Mouse (Mus musculus): ENCODE data around the gene Kmt5c. TPM values are rescaled to one million over a fixed set of nuclear protein-coding genes. Genes with fewer than 3 reads are reported as not detected.
A peak's percentile ranks its signal among the peaks of the same experiment; 100 is the strongest.

Kmt5c gene
- polyA plus RNA-seq, 1 experiment from 2014 or later, result 57.1 TPM

- ATAC-seq (ENCODE audit: extremely low read depth, insufficient number of reproducible peaks, low FRiP score, low TSS enrichment), result no peak
- 57% methylated on average over 3 of the region's 3 CpGs for WGBS
- Histone ChIP-seq H3K9me3 (no peaks in the 10 kb centered on the region), H3K4me3 (no peak overlapping the region), H3K4me2 (no peak overlapping the region), H3K27me3 (replicated peaks) (peaks cover 8% of the 10 kb centered on the region; the same call in 1 of the 2 replicates), H3K36me3 (no peaks in the 10 kb centered on the region), H3K4me1 (no peaks in the 10 kb centered on the region), H3K9ac (no peak overlapping the region), H3K27ac (replicated peaks) (no peak overlapping the region)
Measured at GRCm38 (mm10) chr7:4724359-4724758, 15.6 kb upstream of the Kmt5c start.

- Histone ChIP-seq H3K4me1 (no peaks in the 10 kb centered on the region), H3K9ac (no peak within 1 kb of the TSS), H3K4me3 (no peak within 1 kb of the TSS), H3K27me3 (replicated peaks) (peaks cover 8% of the 10 kb centered on the region; the same call in 1 of the 2 replicates), H3K27ac (replicated peaks) (no peak within 1 kb of the TSS), H3K4me2 (no peak within 1 kb of the TSS), H3K9me3 (peaks cover 3% of the 10 kb centered on the region; the same call in 1 of the 2 replicates), H3K36me3 (no peaks in the 10 kb centered on the region)
- ATAC-seq (ENCODE audit: extremely low read depth, insufficient number of reproducible peaks, low FRiP score, low TSS enrichment), result no peak
- 60% methylated on average over 7 of the region's 7 CpGs for WGBS
Measured at GRCm38 (mm10) chr7:4725169-4725568, 14.7 kb upstream of the Kmt5c start, which contains the start of gene Tmem150b. Gene Tmem150b, minus strand, starts transcription at chr7:4725249.

- Histone ChIP-seq H3K27ac (replicated peaks) (no peak overlapping the region), H3K27me3 (replicated peaks) (0 out of 2 replicates have a peak, but pooled peaks cover 3% of the 10 kb centered on the region), H3K4me2 (no peak overlapping the region), H3K9me3 (peaks cover 3% of the 10 kb centered on the region; the same call in 1 of the 2 replicates), H3K9ac (no peak overlapping the region), H3K4me3 (no peak overlapping the region), H3K4me1 (no peaks in the 10 kb centered on the region), H3K36me3 (no peaks in the 10 kb centered on the region)
- 70% methylated on average over 5 of the region's 5 CpGs for WGBS
- ATAC-seq (ENCODE audit: extremely low read depth, insufficient number of reproducible peaks, low FRiP score, low TSS enrichment), result no peak
Measured at GRCm38 (mm10) chr7:4731090-4731489, 8.8 kb upstream of the Kmt5c start.

- Histone ChIP-seq H3K9me3 (peaks cover 3% of the 10 kb centered on the region; the same call in 1 of the 2 replicates), H3K4me2 (no peak overlapping the region), H3K9ac (no peak overlapping the region), H3K27me3 (replicated peaks) (0 out of 2 replicates have a peak, but pooled peaks cover 3% of the 10 kb centered on the region), H3K4me3 (no peak overlapping the region), H3K27ac (replicated peaks) (no peak overlapping the region), H3K4me1 (no peaks in the 10 kb centered on the region), H3K36me3 (no peaks in the 10 kb centered on the region)
- ATAC-seq (ENCODE audit: extremely low read depth, insufficient number of reproducible peaks, low FRiP score, low TSS enrichment), result no peak
- WGBS, result 40% methylated on average over 6 of the region's 6 CpGs
Measured at GRCm38 (mm10) chr7:4732968-4733392, 6.9 kb upstream of the Kmt5c start.

- Histone ChIP-seq H3K4me2 (peak overlapping the region; percentile 87), H3K27me3 (replicated peaks) (no peaks in the 10 kb centered on the region), H3K9me3 (no peaks in the 10 kb centered on the region), H3K4me3 (peak overlapping the region; percentile 79), H3K36me3 (peaks cover 22% of the 10 kb centered on the region), H3K27ac (replicated peaks) (peak overlapping the region; percentile 62), H3K9ac (peak overlapping the region; percentile 16), H3K4me1 (peaks cover 38% of the 10 kb centered on the region)
- no peak for ATAC-seq (ENCODE audit: extremely low read depth, insufficient number of reproducible peaks, low FRiP score, low TSS enrichment)
- WGBS, result 49% methylated on average over 10 of the region's 10 CpGs
Measured at GRCm38 (mm10) chr7:4739041-4739543, 823 bp upstream of the Kmt5c start.

- H3K4me1 ChIP-seq, result peaks cover 38% of the 10 kb centered on the region
- 0 out of 2 replicates have a peak, but pooled peaks have one; percentile 3 for ATAC-seq (ENCODE audit: extremely low read depth, insufficient number of reproducible peaks, low FRiP score, low TSS enrichment)
- H3K36me3 ChIP-seq, result peaks cover 33% of the 10 kb centered on the region
- H3K4me2 ChIP-seq, result peak overlapping the region; percentile 87
- H3K9ac ChIP-seq, result peak overlapping the region; percentile 92
- H3K27me3 ChIP-seq (replicated peaks), result no peaks in the 10 kb centered on the region
- under 1% methylated on average over 14 of the region's 14 CpGs for WGBS
- H3K9me3 ChIP-seq, result no peaks in the 10 kb centered on the region
- peak overlapping the region; percentile 79 for H3K4me3 ChIP-seq
- H3K27ac ChIP-seq (replicated peaks), result peak overlapping the region; percentile 92
Measured at GRCm38 (mm10) chr7:4740309-4740727, 403 bp downstream of the Kmt5c start.

GRCm38 (mm10) chr7:4741151-4741550, 1.2 kb downstream of the Kmt5c start:
- Histone ChIP-seq H3K9ac (peak overlapping the region; percentile 92), H3K27ac (replicated peaks) (peak overlapping the region; percentile 92), H3K9me3 (no peaks in the 10 kb centered on the region), H3K4me1 (peaks cover 38% of the 10 kb centered on the region), H3K36me3 (peaks cover 41% of the 10 kb centered on the region), H3K27me3 (replicated peaks) (no peaks in the 10 kb centered on the region), H3K4me2 (peak overlapping the region; percentile 87), H3K4me3 (peak overlapping the region; percentile 79)
- 3% methylated on average over 4 of the region's 4 CpGs for WGBS
- no peak for ATAC-seq (ENCODE audit: extremely low read depth, insufficient number of reproducible peaks, low FRiP score, low TSS enrichment)

GRCm38 (mm10) chr7:4741672-4742481, 2.0 kb downstream of the Kmt5c start:
- Histone ChIP-seq H3K9me3 (no peaks in the 10 kb centered on the region), H3K27ac (replicated peaks) (peak overlapping the region; percentile 92), H3K4me1 (peaks cover 39% of the 10 kb centered on the region), H3K4me3 (peak overlapping the region; percentile 79), H3K4me2 (peak overlapping the region; percentile 87), H3K36me3 (peaks cover 48% of the 10 kb centered on the region), H3K27me3 (replicated peaks) (no peaks in the 10 kb centered on the region), H3K9ac (peak overlapping the region; percentile 92)
- 79% methylated on average over 21 of the region's 21 CpGs for WGBS
- ATAC-seq (ENCODE audit: extremely low read depth, insufficient number of reproducible peaks, low FRiP score, low TSS enrichment), result no peak

- Histone ChIP-seq H3K4me2 (peak overlapping the region; percentile 6; the same call in 1 of the 2 replicates), H3K4me1 (peaks cover 42% of the 10 kb centered on the region), H3K36me3 (peaks cover 53% of the 10 kb centered on the region), H3K27ac (replicated peaks) (no peak overlapping the region), H3K9ac (peak overlapping the region; percentile 15; the same call in 1 of the 2 replicates), H3K27me3 (replicated peaks) (no peaks in the 10 kb centered on the region), H3K4me3 (no peak overlapping the region), H3K9me3 (no peaks in the 10 kb centered on the region)
- ATAC-seq (ENCODE audit: extremely low read depth, insufficient number of reproducible peaks, low FRiP score, low TSS enrichment), result no peak
- WGBS, result 79% methylated on average over 6 of the region's 6 CpGs
Measured at GRCm38 (mm10) chr7:4742482-4742819, 2.5 kb downstream of the Kmt5c start.

- peak overlapping the region; percentile 9; the same call in 1 of the 2 replicates for H3K9ac ChIP-seq
- H3K4me2 ChIP-seq, result no peak overlapping the region
- WGBS, result 47% methylated on average over 2 of the region's 2 CpGs
Measured at GRCm38 (mm10) chr7:4743354-4743753, 3.4 kb downstream of the Kmt5c start.

GRCm38 (mm10) chr7:4744886-4745285, 5.0 kb downstream of the Kmt5c start:
- WGBS, result 73% methylated on average over 6 of the region's 6 CpGs
- no peaks in the 10 kb centered on the region for H3K27me3 ChIP-seq (replicated peaks)
- peaks cover 53% of the 10 kb centered on the region for H3K36me3 ChIP-seq
- peaks cover 37% of the 10 kb centered on the region for H3K4me1 ChIP-seq
- no peak overlapping the region for H3K4me2 ChIP-seq
- ATAC-seq (ENCODE audit: extremely low read depth, insufficient number of reproducible peaks, low FRiP score, low TSS enrichment), result no peak
- H3K4me3 ChIP-seq, result no peak overlapping the region
- H3K27ac ChIP-seq (replicated peaks), result no peak overlapping the region
- H3K9me3 ChIP-seq, result no peaks in the 10 kb centered on the region
- no peak overlapping the region for H3K9ac ChIP-seq

More at GRCm38 (mm10) chr7:4743354-4743753, 3.4 kb downstream of the Kmt5c start:
- Histone ChIP-seq H3K27me3 (replicated peaks) (no peaks in the 10 kb centered on the region), H3K4me3 (no peak overlapping the region), H3K36me3 (peaks cover 53% of the 10 kb centered on the region), H3K4me1 (peaks cover 45% of the 10 kb centered on the region), H3K9me3 (no peaks in the 10 kb centered on the region), H3K27ac (replicated peaks) (no peak overlapping the region)
- ATAC-seq (ENCODE audit: extremely low read depth, insufficient number of reproducible peaks, low FRiP score, low TSS enrichment), result no peak

Measured in heart, embryonic 13.5 days (tissue).